Mouse (Mus musculus): Measurements from ENCODE around the gene Krtap4-1. TPM values are rescaled to one million over a fixed set of nuclear protein-coding genes. Genes with fewer than 3 reads are reported as not detected.
A peak's percentile ranks its signal among the peaks of the same experiment; 100 is the strongest.
"Not testable (repeated sequence)": the region's sequence is repeated elsewhere in the genome, so short reads cannot be mapped to it uniquely, and the experiment has no call there.

Gene Krtap4-1
- polyA plus RNA-seq, 1 experiment = not detected

DNA sequence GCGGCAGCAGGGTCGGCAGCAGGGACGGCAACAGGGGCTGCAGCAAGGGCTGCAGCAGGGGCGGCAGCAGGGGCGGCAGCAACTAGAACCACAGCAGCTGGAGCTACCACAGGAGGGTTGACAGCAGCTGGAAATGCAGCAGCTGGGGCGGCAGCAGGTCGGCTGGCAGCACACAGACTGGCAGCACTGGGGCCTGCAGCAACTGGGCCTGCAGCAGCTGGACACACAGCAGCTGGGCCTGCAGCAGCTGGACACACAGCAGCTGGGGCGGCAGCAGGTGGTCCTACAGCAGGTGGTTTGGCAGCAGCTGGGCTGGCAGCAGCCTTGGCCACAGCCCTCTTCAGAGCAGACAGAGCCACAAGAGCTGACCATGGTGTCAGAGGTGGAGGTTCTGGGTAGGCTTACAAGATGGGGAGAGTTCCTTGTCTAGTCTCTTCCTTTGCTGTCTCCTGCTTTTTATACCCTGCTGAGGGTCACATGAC, 6.7 kb upstream of the Krtap4-1 start, which contains the start of gene Krtap4-2:
TSS of gene Krtap4-2 (minus strand) at position 432 of the 482 bp plus-strand sequence.
- Histone ChIP-seq H3K4me3 (ENCODE audit: insufficient read depth, poor library complexity, severe bottlenecking) (no peak within 1 kb of the TSS), H3K79me2 (ENCODE audit: control insufficient read depth, insufficient read depth) (no peaks in the 10 kb centered on the region), H3ac (ENCODE audit: control insufficient read depth, insufficient read length, low read depth) (no peak within 1 kb of the TSS), H3K36me3 (ENCODE audit: control insufficient read depth, insufficient read depth) (no peaks in the 10 kb centered on the region), H3K27me3 (ENCODE audit: control insufficient read depth, insufficient read depth, insufficient read length) (no peaks in the 10 kb centered on the region), H3K79me3 (ENCODE audit: low read depth) (no peaks in the 10 kb centered on the region)
- peak; percentile 85 for TF ChIP-seq MYOD1 (IDR thresholded peaks at IDR 0.05; ENCODE audit: control insufficient read depth, insufficient read length, low read depth)
- no peak for TF ChIP-seq FOSL1 (IDR thresholded peaks at IDR 0.05; ENCODE audit: insufficient read depth, low read length, poor library complexity, severe bottlenecking)

GRCm38 (mm10) chr11:99633293-99633692, 5.3 kb upstream of the Krtap4-1 start:
- no peaks in the 10 kb centered on the region for H3K36me3 ChIP-seq (ENCODE audit: control insufficient read depth, insufficient read depth)
- H3K79me3 ChIP-seq (ENCODE audit: low read depth) = no peaks in the 10 kb centered on the region
- no peaks in the 10 kb centered on the region for H3K79me2 ChIP-seq (ENCODE audit: control insufficient read depth, insufficient read depth)
- no peak for TF ChIP-seq MAX (IDR thresholded peaks at IDR 0.05)
- TF ChIP-seq MYOD1 (IDR thresholded peaks at IDR 0.05; ENCODE audit: control insufficient read depth, insufficient read length, low read depth) = no peak
- TF ChIP-seq MYOG (IDR thresholded peaks at IDR 0.05; ENCODE audit: control insufficient read depth, extremely low read depth, insufficient read length) = no peak
- no peak for TF ChIP-seq USF1 (IDR thresholded peaks at IDR 0.05; ENCODE audit: low read depth)
- no peak for TF ChIP-seq CTCF (IDR thresholded peaks at IDR 0.05; ENCODE audit: control insufficient read depth, insufficient read depth, insufficient read length)
- TF ChIP-seq FOSL1 (IDR thresholded peaks at IDR 0.05; ENCODE audit: insufficient read depth, low read length, poor library complexity, severe bottlenecking) = no peak
- no peak for TF ChIP-seq CEBPB (IDR thresholded peaks at IDR 0.05; ENCODE audit: low read depth)
- no peaks in the 10 kb centered on the region for H3K27me3 ChIP-seq (ENCODE audit: control insufficient read depth, insufficient read depth, insufficient read length)
- H3K4me3 ChIP-seq (ENCODE audit: insufficient read depth, poor library complexity, severe bottlenecking) = no peak overlapping the region
- H3ac ChIP-seq (ENCODE audit: control insufficient read depth, insufficient read length, low read depth) = no peak overlapping the region

GRCm38 (mm10) chr11:99630890-99631289, 2.9 kb upstream of the Krtap4-1 start:
- Histone ChIP-seq H3K79me3 (ENCODE audit: low read depth) (no peaks in the 10 kb centered on the region), H3K79me2 (ENCODE audit: control insufficient read depth, insufficient read depth) (no peaks in the 10 kb centered on the region), H3K27me3 (ENCODE audit: control insufficient read depth, insufficient read depth, insufficient read length) (no peaks in the 10 kb centered on the region), H3K4me3 (ENCODE audit: insufficient read depth, poor library complexity, severe bottlenecking) (no peak overlapping the region), H3ac (ENCODE audit: control insufficient read depth, insufficient read length, low read depth) (no peak overlapping the region), H3K36me3 (ENCODE audit: control insufficient read depth, insufficient read depth) (no peaks in the 10 kb centered on the region)
- TF ChIP-seq USF1 (IDR thresholded peaks at IDR 0.05; ENCODE audit: low read depth) = no peak
- no peak for TF ChIP-seq MYOG (IDR thresholded peaks at IDR 0.05; ENCODE audit: control insufficient read depth, extremely low read depth, insufficient read length)
- TF ChIP-seq CEBPB (IDR thresholded peaks at IDR 0.05; ENCODE audit: low read depth) = no peak
- no peak for TF ChIP-seq CTCF (IDR thresholded peaks at IDR 0.05; ENCODE audit: control insufficient read depth, insufficient read depth, insufficient read length)
- TF ChIP-seq MAX (IDR thresholded peaks at IDR 0.05) = no peak
- no peak for TF ChIP-seq FOSL1 (IDR thresholded peaks at IDR 0.05; ENCODE audit: insufficient read depth, low read length, poor library complexity, severe bottlenecking)
- TF ChIP-seq MYOD1 (IDR thresholded peaks at IDR 0.05; ENCODE audit: control insufficient read depth, insufficient read length, low read depth) = no peak

- TF ChIP-seq MYOD1 (IDR thresholded peaks at IDR 0.05; ENCODE audit: control insufficient read depth, insufficient read length, low read depth) (no peak), FOSL1 (IDR thresholded peaks at IDR 0.05; ENCODE audit: insufficient read depth, low read length, poor library complexity, severe bottlenecking) (no peak), MYOG (IDR thresholded peaks at IDR 0.05; ENCODE audit: control insufficient read depth, extremely low read depth, insufficient read length) (no peak), CTCF (IDR thresholded peaks at IDR 0.05; ENCODE audit: control insufficient read depth, insufficient read depth, insufficient read length) (no peak), CEBPB (IDR thresholded peaks at IDR 0.05; ENCODE audit: low read depth) (no peak), MAX (IDR thresholded peaks at IDR 0.05) (no peak)
- Histone ChIP-seq H3ac (ENCODE audit: control insufficient read depth, insufficient read length, low read depth) (no peak within 1 kb of the TSS), H3K4me3 (ENCODE audit: insufficient read depth, poor library complexity, severe bottlenecking) (no peak within 1 kb of the TSS), H3K27me3 (ENCODE audit: control insufficient read depth, insufficient read depth, insufficient read length) (no peaks in the 10 kb centered on the region), H3K79me2 (ENCODE audit: control insufficient read depth, insufficient read depth) (no peaks in the 10 kb centered on the region), H3K79me3 (ENCODE audit: low read depth) (no peaks in the 10 kb centered on the region), H3K36me3 (ENCODE audit: control insufficient read depth, insufficient read depth) (no peaks in the 10 kb centered on the region)
Observed at GRCm38 (mm10) chr11:99620335-99620734, 7.7 kb downstream of the Krtap4-1 start, which contains the start of gene Gm11562. Gene Gm11562 (minus strand): TSS chr11:99620435.

DNA sequence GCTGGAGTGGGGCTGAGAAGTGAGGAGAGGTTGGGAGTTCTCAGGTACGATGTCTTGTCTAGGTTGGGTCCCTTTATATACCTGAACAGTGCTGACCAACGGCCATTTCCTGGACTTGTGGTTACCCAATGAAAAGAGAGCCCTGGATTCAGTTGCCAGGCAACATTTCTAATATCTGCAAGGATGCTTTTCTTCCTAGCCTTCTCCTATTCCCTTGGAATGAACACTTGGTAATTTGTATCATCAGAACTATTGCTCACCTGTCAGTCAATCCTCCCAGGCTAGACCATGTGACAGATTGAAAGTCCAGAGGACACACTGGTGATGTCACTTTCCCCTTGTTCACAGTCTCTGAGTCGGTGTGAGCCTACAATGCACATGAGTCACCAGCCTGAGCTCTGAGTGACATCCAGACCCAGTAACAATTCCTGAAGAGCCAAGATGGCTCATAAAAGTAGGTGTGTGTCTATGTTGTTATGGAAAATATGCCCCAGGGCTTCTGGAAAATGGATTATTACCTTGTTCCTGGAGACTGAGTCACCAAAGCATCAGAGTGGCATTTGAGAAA, 13.2 kb downstream of the Krtap4-1 start, which contains the start of gene Krtap2-4:
TSS of gene Krtap2-4 (minus strand) at position 51 of the 568 bp plus-strand sequence.
- Histone ChIP-seq H3ac (ENCODE audit: control insufficient read depth, insufficient read length, low read depth) (no peak within 1 kb of the TSS), H3K36me3 (ENCODE audit: control insufficient read depth, insufficient read depth) (no peaks in the 10 kb centered on the region), H3K79me3 (ENCODE audit: low read depth) (no peaks in the 10 kb centered on the region), H3K27me3 (ENCODE audit: control insufficient read depth, insufficient read depth, insufficient read length) (no peaks in the 10 kb centered on the region), H3K79me2 (ENCODE audit: control insufficient read depth, insufficient read depth) (no peaks in the 10 kb centered on the region), H3K4me3 (ENCODE audit: insufficient read depth, poor library complexity, severe bottlenecking) (no peak within 1 kb of the TSS)
- no peak for TF ChIP-seq MYOG (IDR thresholded peaks at IDR 0.05; ENCODE audit: control insufficient read depth, extremely low read depth, insufficient read length)
- no peak for TF ChIP-seq FOSL1 (IDR thresholded peaks at IDR 0.05; ENCODE audit: insufficient read depth, low read length, poor library complexity, severe bottlenecking)
- no peak for TF ChIP-seq MAX (IDR thresholded peaks at IDR 0.05)
- TF ChIP-seq USF1 (IDR thresholded peaks at IDR 0.05; ENCODE audit: low read depth) = no peak
- TF ChIP-seq CEBPB (IDR thresholded peaks at IDR 0.05; ENCODE audit: low read depth) = no peak
- no peak for TF ChIP-seq CTCF (IDR thresholded peaks at IDR 0.05; ENCODE audit: control insufficient read depth, insufficient read depth, insufficient read length)
- no peak for TF ChIP-seq MYOD1 (IDR thresholded peaks at IDR 0.05; ENCODE audit: control insufficient read depth, insufficient read length, low read depth)

DNA sequence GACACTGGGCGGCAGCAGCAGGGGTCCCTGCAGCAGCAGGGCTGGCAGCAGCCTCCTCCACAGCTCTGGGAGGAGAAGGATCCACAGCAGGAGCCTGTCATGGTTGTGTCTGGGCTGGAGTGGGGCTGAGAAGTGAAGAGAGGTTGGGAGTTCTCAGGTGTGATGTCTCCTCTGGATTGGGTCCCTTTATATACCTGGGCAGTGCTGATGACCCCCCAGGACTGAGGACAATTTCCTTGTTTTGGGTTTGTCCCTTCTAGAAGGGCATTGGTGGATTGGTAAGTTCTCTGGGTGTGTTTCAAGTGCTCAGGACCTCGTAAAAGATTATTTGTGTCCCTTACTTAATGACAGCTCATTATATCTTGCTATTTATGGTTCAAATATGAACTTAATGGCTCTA, 17.9 kb downstream of the Krtap4-1 start, which contains the start of gene Gm11937:
TSS of gene Gm11937 (minus strand) at position 101 of the 400 bp plus-strand sequence.
- not testable (repeated sequence) for H3K79me2 ChIP-seq (ENCODE audit: control insufficient read depth, insufficient read depth); H3K4me3 ChIP-seq (ENCODE audit: insufficient read depth, poor library complexity, severe bottlenecking); H3K79me3 ChIP-seq (ENCODE audit: low read depth)

More for the DNA sequence above, 17.9 kb downstream of the Krtap4-1 start, which contains the start of gene Gm11937:
- not testable (repeated sequence) for H3K36me3 ChIP-seq (ENCODE audit: control insufficient read depth, insufficient read depth); H3K27me3 ChIP-seq (ENCODE audit: control insufficient read depth, insufficient read depth, insufficient read length); H3ac ChIP-seq (ENCODE audit: control insufficient read depth, insufficient read length, low read depth)
